Mouse (Mus musculus) E14TG2a.4 (cell line): Measurements from ENCODE around the gene Zfp92.

Experiments
- CTCF ChIP-seq: conservative IDR thresholded peaks from 2 replicates; pipeline ENCODE4 v1.5.1; 2014; ENCODE audit warnings: low read length
- NANOG ChIP-seq: IDR thresholded peaks from 2 replicates; pipeline ENCODE4 v1.6.1; 2014; ENCODE audit warnings: borderline replicate concordance, low read length, mixed read lengths
- POU5F1 ChIP-seq: IDR thresholded peaks from 2 replicates; pipeline ENCODE4 v1.6.1; 2014; ENCODE audit warnings: low read length, borderline replicate concordance

DNA sequence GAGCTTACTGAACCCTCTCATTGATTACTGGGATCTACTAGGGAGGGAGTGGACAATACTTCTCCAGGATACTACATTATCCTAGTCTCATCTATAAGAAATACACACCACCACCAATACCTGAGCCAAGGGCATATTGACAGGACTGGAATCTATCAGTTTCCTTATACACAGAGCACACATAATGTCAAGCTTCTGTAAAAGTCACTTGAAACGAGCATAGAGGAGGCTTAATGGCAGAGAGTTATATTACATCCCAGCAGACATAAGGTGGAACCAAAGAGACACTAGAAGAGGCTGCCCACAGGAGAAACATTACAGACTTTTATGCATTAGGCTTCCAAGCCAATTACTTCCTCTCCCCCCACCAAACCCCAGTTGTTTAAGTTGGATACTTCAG lies 26.0 kb upstream of the Zfp92 start:
- TF ChIP-seq CTCF (no peak), NANOG (no peak), POU5F1 (no peak)
